8 mouse cellular contexts compared by ENCODE assay signal in genomic region chr16:33739802-33740201, GRCm38 (mm10). TPM values are rescaled to one million over a fixed set of nuclear protein-coding genes. Genes with fewer than 3 reads are reported as not detected.
A peak's percentile ranks its signal among the peaks of the same experiment; 100 is the strongest.
DNase-seq lines count a peak whose midpoint lies in the region; ATAC-seq and TF ChIP-seq lines count a peak whose summit lies in the region.

No protein-coding gene starts in this region.

- intact Hi-C loops in heart, adult 2 months (cut with DNase I), result loop anchor here (1.0 to 10.0 kb wide), 2 partner anchors 180 to 405 kb away; no protein-coding TSS in a partner anchor

- peak overlapping the region; percentile 13; the same call in 1 of the 2 replicates for H3K27ac ChIP-seq in heart, adult 2 months
- H3K27ac ChIP-seq in heart, embryonic 11.5 days (ENCODE audit: low read depth, low read length), result no peak overlapping the region
- peak overlapping the region; percentile 25 for H3K27ac ChIP-seq in forebrain, embryonic 16.5 days (ENCODE audit: low read length)
- no peak overlapping the region for H3K27ac ChIP-seq in hindbrain, embryonic 15.5 days (replicated peaks)

- TF ChIP-seq POLR2A in heart, adult 2 months (IDR thresholded peaks at IDR 0.05; ENCODE audit: insufficient read depth, low read depth, low read length), result no peak

- H3K27me3 ChIP-seq in heart, adult 2 months (ENCODE audit: control insufficient read depth, insufficient read depth, low read length), result no peaks in the 10 kb centered on the region
- no peaks in the 10 kb centered on the region for H3K27me3 ChIP-seq in heart, embryonic 11.5 days (ENCODE audit: control insufficient read depth, insufficient read depth, low read length)
- no peaks in the 10 kb centered on the region for H3K27me3 ChIP-seq in forebrain, embryonic 16.5 days (replicated peaks; ENCODE audit: control insufficient read depth, insufficient read depth, low read length)
- no peaks in the 10 kb centered on the region for H3K27me3 ChIP-seq in hindbrain, embryonic 15.5 days

- peak; percentile 64 to 65 for DNase-seq in heart, adult 2 months
- DNase-seq in cerebellum, adult 11-12 months, result peak; percentile 91
- peak; percentile 55 for DNase-seq in left cerebral cortex, adult 11 months (ENCODE audit: low spot score)
- DNase-seq in mesoderm, embryonic 11.5 days (ENCODE audit: low read depth, low spot score), result peak; percentile 45
- DNase-seq in right cerebral cortex, postnatal 4 days, result peak; percentile 56

- peaks cover 12% of the 10 kb centered on the region for H3K4me1 ChIP-seq in heart, adult 2 months (ENCODE audit: control insufficient read depth, insufficient read depth, low read length)
- peaks cover 19% of the 10 kb centered on the region for H3K4me1 ChIP-seq in heart, embryonic 11.5 days (ENCODE audit: control insufficient read depth, insufficient read depth, low read length)
- H3K4me1 ChIP-seq in forebrain, embryonic 16.5 days (replicated peaks; ENCODE audit: control insufficient read depth, insufficient read depth, low read length), result peaks cover 59% of the 10 kb centered on the region
- peaks cover 39% of the 10 kb centered on the region for H3K4me1 ChIP-seq in hindbrain, embryonic 15.5 days (replicated peaks)

- 33% methylated on average over 3 of the region's 3 CpGs for WGBS in heart, adult 2 months
- WGBS in heart, embryonic 11.5 days (ENCODE audit: insufficient replicate concordance), result 57% methylated on average over 3 of the region's 3 CpGs
- WGBS in forebrain, embryonic 16.5 days, result 28% methylated on average over 3 of the region's 3 CpGs
- WGBS in hindbrain, embryonic 15.5 days, result 22% methylated on average over 3 of the region's 3 CpGs

- ATAC-seq in heart, embryonic 11.5 days (replicated peaks; ENCODE audit: insufficient number of reproducible peaks, low FRiP score, low TSS enrichment), result no peak
- ATAC-seq in forebrain, embryonic 16.5 days, result peak; percentile 72
- peak; percentile 74; the same call in 1 of the 2 replicates for ATAC-seq in hindbrain, embryonic 15.5 days (ENCODE audit: low FRiP score, low read depth)

- no peaks in the 10 kb centered on the region for H3K9me3 ChIP-seq in heart, embryonic 11.5 days (replicated peaks; ENCODE audit: control insufficient read depth, low read length)
- no peaks in the 10 kb centered on the region for H3K9me3 ChIP-seq in forebrain, embryonic 16.5 days (ENCODE audit: control insufficient read depth, low read length)
- H3K9me3 ChIP-seq in hindbrain, embryonic 15.5 days, result no peaks in the 10 kb centered on the region

- peaks cover 48% of the 10 kb centered on the region for H3K36me3 ChIP-seq in heart, adult 2 months (ENCODE audit: control insufficient read depth, insufficient read depth, low read length)
- no peaks in the 10 kb centered on the region for H3K36me3 ChIP-seq in heart, embryonic 11.5 days (ENCODE audit: control insufficient read depth, insufficient read depth, low read length)
- H3K36me3 ChIP-seq in forebrain, embryonic 16.5 days (ENCODE audit: control insufficient read depth, insufficient read depth), result peaks cover 2% of the 10 kb centered on the region; the same call in 1 of the 2 replicates
- H3K36me3 ChIP-seq in hindbrain, embryonic 15.5 days, result no peaks in the 10 kb centered on the region

- peak; percentile 84 for TF ChIP-seq CTCF in heart, adult 2 months (IDR thresholded peaks at IDR 0.05)

- 0 out of 2 replicates have a peak, but pooled peaks cover 1% of the 10 kb centered on the region for H3K79me2 ChIP-seq in heart, adult 2 months (replicated peaks; ENCODE audit: control insufficient read depth, insufficient read depth, low read length)

- H3K9ac ChIP-seq in heart, adult 2 months (ENCODE audit: low read depth, low read length), result no peak overlapping the region
- H3K9ac ChIP-seq in heart, embryonic 11.5 days (ENCODE audit: low read depth, low read length), result no peak overlapping the region
- no peak overlapping the region for H3K9ac ChIP-seq in forebrain, embryonic 16.5 days (replicated peaks; ENCODE audit: low read depth, low read length)
- no peak overlapping the region for H3K9ac ChIP-seq in hindbrain, embryonic 15.5 days

- TF ChIP-seq EP300 in heart, adult 2 months (IDR thresholded peaks at IDR 0.05; ENCODE audit: insufficient read depth, low read depth, low read length), result peak; percentile 83

- no peak overlapping the region for H3K4me2 ChIP-seq in heart, embryonic 11.5 days
- H3K4me2 ChIP-seq in forebrain, embryonic 16.5 days (ENCODE audit: low read length), result no peak overlapping the region
- no peak overlapping the region for H3K4me2 ChIP-seq in hindbrain, embryonic 15.5 days

- H3K4me3 ChIP-seq in heart, adult 2 months, result no peak overlapping the region
- no peak overlapping the region for H3K4me3 ChIP-seq in heart, embryonic 11.5 days (ENCODE audit: low read depth, low read length)
- no peak overlapping the region for H3K4me3 ChIP-seq in forebrain, embryonic 16.5 days (replicated peaks; ENCODE audit: low read length)
- no peak overlapping the region for H3K4me3 ChIP-seq in hindbrain, embryonic 15.5 days

RNA-seq across cellular contexts. Expression of gene Muc13, which starts 54.0 kb away (rescaled TPM):
- not detected for total RNA-seq in heart, adult 2 months (2021)
- 0.15 and 0.33 TPM in 2 replicates for polyA plus RNA-seq in heart, adult 2 months (2012; rRNA removed)
- 0.39 and 0.56 TPM in 2 replicates for polyA plus RNA-seq in heart, embryonic 11.5 days (2014; fragmentation: Nextera tagmentation; extraction: Ambion mirVana)
- 0.11 TPM in 1 of 2 replicates, not detected in the other for polyA plus RNA-seq in forebrain, embryonic 16.5 days (2015; fragmentation: Nextera tagmentation; extraction: Ambion mirVana)
- polyA plus RNA-seq in hindbrain, embryonic 15.5 days (2015; fragmentation: Nextera tagmentation; extraction: Ambion mirVana), result 0.05 TPM in 1 of 2 replicates, not detected in the other

RNA-seq across cellular contexts. Expression of gene Heg1, which starts 55.6 kb away (rescaled TPM):
- 100 to 1,000 TPM; 126 to 148 TPM for total RNA-seq in heart, adult 2 months (2021)
- polyA plus RNA-seq in heart, adult 2 months (2012; rRNA removed), result 60.6 and 123 TPM in 2 replicates
- polyA plus RNA-seq in heart, embryonic 11.5 days (2014; fragmentation: Nextera tagmentation; extraction: Ambion mirVana), result 31.3 and 37.2 TPM in 2 replicates
- polyA plus RNA-seq in forebrain, embryonic 16.5 days (2015; fragmentation: Nextera tagmentation; extraction: Ambion mirVana), result 18.6 and 19.7 TPM in 2 replicates
- 11.5 and 11.7 TPM in 2 replicates for polyA plus RNA-seq in hindbrain, embryonic 15.5 days (2015; fragmentation: Nextera tagmentation; extraction: Ambion mirVana)

Comparison
In these comparisons a context has a peak if more than half of its experiments do, and no peak if none do; other contexts are left out.
1. H3K27ac ChIP-seq: peak in heart, adult 2 months (single experiment) and forebrain, embryonic 16.5 days (single experiment); none in heart, embryonic 11.5 days (single experiment) and hindbrain, embryonic 15.5 days (single experiment).
2. Peak in every context shown above with its lines, with median percentiles within 50 percentile points of each other: DNase-seq.